Mouse (Mus musculus) Patski (cell line): ENCODE data around the gene Dll1. TPM values are rescaled to one million over a fixed set of nuclear protein-coding genes. Genes with fewer than 3 reads are reported as not detected.

Source experiments
- ATAC-seq: fragments of 100-300 bp; one replicate; pipeline ENCODE4 v1.8.0; 2021
- CTCF ChIA-PET: fragments of 350-600 bp; sonication (Branson Sonifier 250); formaldehyde crosslinking; loops from one replicate; lab custom pipeline; 2022; ENCODE audit warnings: inconsistent platforms; lab: Charles Lee
- POLR2A ChIA-PET: fragments of 350-600 bp; sonication (Branson Sonifier 250); formaldehyde crosslinking; loops from one replicate; lab custom pipeline; 2022; ENCODE audit warnings: antibody characterized with exemption, inconsistent platforms; lab: Charles Lee
- DNase-seq: peaks from one replicate; pipeline ENCODE4 v3.0.0-alpha.2; 2011; ENCODE audit warnings: low read depth, low spot score
- H3K27me3 ChIP-seq: fragments of 371-371 bp; one replicate; pipeline ENCODE4 v1.5.1; 2021
- CTCF ChIP-seq: fragments of 100-300 bp; IDR thresholded peaks from one replicate; pipeline ENCODE4 v1.5.1; 2021
- in situ Hi-C: fragments of 300-500 bp; cut with MboI; formaldehyde crosslinking; loops from 3 replicates; pipeline ENCODE4 v1.11.1; 2018; ENCODE audit warnings: low pct_unique_long_range_greater_than_20kb, mixed read lengths
- polyA plus RNA-seq: library from polyadenylated mRNA; unstranded; gene quantifications from one replicate; pipeline ENCODE4 v1.2.3, GENCODE M21; 2021

Gene Dll1
- polyA plus RNA-seq, 1 experiment from 2014 or later: 19.7 TPM

DNA sequence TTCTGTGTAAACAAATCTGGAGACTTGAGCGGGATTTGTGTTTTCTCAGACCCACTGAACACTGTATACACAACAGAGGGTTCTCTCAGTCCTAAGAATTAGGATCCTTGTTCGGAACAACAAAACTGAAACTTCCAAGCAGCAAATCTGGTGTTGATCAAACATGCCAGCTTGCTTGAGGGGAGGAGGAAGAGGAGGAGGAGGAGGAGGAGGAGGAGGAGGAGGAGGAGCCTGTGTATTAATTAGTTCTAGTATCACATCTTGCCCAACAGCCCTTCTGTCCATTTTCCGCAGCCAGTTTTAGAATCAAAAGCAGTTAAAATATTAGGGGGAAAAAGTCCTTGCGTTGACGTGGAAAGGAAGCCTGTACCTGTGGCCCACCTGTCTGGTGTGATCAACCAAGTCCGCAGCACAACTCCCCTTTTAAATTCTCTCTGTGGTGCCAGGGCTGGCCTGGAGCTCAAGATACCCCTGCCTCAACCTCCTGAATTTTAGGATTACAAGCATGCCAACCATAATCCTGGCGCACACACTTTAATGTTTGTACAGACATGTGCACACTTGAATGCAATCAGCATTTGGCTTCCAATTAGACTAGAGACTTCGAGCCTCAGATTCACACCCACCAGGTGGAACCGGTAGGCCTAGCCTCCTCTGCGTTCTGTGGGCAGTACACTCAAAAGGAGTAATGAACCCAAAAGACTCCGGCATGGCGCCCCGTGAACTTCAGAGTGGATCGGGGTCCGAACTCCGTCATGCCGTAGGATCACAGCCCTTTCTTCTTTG, 3.3 kb upstream of the Dll1 start:
- CTCF ChIA-PET: no interaction called here
- TF ChIP-seq CTCF: no peak
- POLR2A ChIA-PET: no interaction called here
- in situ Hi-C loops: loop anchor here (5.0 to 25.0 kb wide), 2 partner anchors 87 to 318 kb away; no protein-coding TSS in a partner anchor
- H3K27me3 ChIP-seq: peaks cover 6% of the 10 kb centered on the region
- no peak for DNase-seq
- no peak for ATAC-seq

DNA sequence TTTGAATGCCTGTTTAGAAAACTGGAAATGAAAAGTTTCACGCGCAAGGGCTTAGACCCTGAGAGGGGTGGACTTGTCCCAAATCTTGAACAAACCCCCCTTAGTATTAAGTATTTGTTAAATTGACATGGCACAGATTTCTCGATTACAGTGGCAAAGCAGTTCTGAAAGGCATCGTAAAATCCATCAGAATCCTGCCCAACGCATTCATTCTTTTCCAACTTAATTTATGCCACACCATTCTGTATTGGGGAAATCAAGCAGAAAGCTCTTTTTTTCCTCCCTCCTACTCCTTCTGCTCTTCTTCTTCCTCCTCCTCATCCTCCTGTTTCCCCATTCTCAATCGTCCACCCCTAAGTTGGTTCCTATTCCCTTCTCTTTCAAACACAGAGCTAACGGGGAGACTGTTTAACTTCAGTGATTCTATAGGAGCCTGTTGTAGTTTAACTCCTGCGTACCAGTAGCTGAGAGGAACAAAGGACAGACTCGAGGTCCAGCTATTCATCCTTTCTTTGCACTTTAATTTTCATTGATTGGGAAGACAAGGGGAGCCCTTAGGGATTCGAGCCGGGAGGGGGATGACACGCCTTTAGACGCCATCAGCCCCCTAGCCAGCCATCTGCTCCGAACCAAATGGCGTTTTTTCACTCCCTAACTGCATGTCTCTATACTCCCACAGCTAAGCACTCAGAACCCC, 1.9 kb upstream of the Dll1 start:
- in situ Hi-C loops: loop anchor here (25.0 kb wide), 1 partner anchor 316 kb away; no protein-coding TSS in a partner anchor

GRCm38 (mm10) chr17:15377901-15378300, 1.2 kb upstream of the Dll1 start:
- ATAC-seq: peak; percentile 38
- DNase-seq: no peak
- H3K27me3 ChIP-seq: no peaks in the 10 kb centered on the region

More for the DNA sequence above, 1.9 kb upstream of the Dll1 start:
- ChIA-PET CTCF (interaction anchor here (0.7 to 3.0 kb wide), 10 partner anchors 10 to 317 kb away, joined by 3 to 40 read pairs (median 4); no protein-coding TSS in a partner anchor), POLR2A (no interaction called here)
- ATAC-seq: no peak
- no peak for TF ChIP-seq CTCF
- H3K27me3 ChIP-seq: peaks cover 1% of the 10 kb centered on the region
- DNase-seq: no peak

GRCm38 (mm10) chr17:15375701-15376493, 775 bp downstream of the Dll1 start:
- peak; percentile 81 for ATAC-seq
- no peak for TF ChIP-seq CTCF
- CTCF ChIA-PET: interaction anchor here (0.5 to 3.0 kb wide), 7 partner anchors 13 to 309 kb away, joined by 3 to 40 read pairs (median 4); no protein-coding TSS in a partner anchor
- in situ Hi-C loops: loop anchor here (25.0 kb wide), 1 partner anchor 314 kb away; no protein-coding TSS in a partner anchor
- peak; percentile 38 for DNase-seq
- POLR2A ChIA-PET: interaction anchor here (1.4 kb wide), 1 partner anchor 90 kb away, joined by 4 read pairs; no protein-coding TSS in a partner anchor
- no peaks in the 10 kb centered on the region for H3K27me3 ChIP-seq

More at GRCm38 (mm10) chr17:15377901-15378300, 1.2 kb upstream of the Dll1 start:
- in situ Hi-C loops: loop anchor here (25.0 kb wide), 1 partner anchor 316 kb away; no protein-coding TSS in a partner anchor
- TF ChIP-seq CTCF: no peak
- CTCF ChIA-PET: interaction anchor here (0.7 to 3.0 kb wide), 15 partner anchors 11 to 316 kb away, joined by 3 to 40 read pairs (median 3); no protein-coding TSS in a partner anchor
- POLR2A ChIA-PET: interaction anchor here (1.1 kb wide), 1 partner anchor 311 kb away, joined by 5 read pairs; no protein-coding TSS in a partner anchor

GRCm38 (mm10) chr17:15375224-15375623, 1.4 kb downstream of the Dll1 start:
- TF ChIP-seq CTCF: no peak
- POLR2A ChIA-PET: interaction anchor here (1.1 to 1.4 kb wide), 3 partner anchors 11 to 89 kb away, joined by 3 to 4 read pairs (median 3); no protein-coding TSS in a partner anchor
- in situ Hi-C loops: loop anchor here (25.0 kb wide), 1 partner anchor 313 kb away; no protein-coding TSS in a partner anchor
- ATAC-seq: peak; percentile 7
- CTCF ChIA-PET: interaction anchor here (0.5 to 1.7 kb wide), 4 partner anchors 12 to 76 kb away, joined by 3 to 4 read pairs (median 3); no protein-coding TSS in a partner anchor
- DNase-seq: no peak
- H3K27me3 ChIP-seq: no peaks in the 10 kb centered on the region

DNA sequence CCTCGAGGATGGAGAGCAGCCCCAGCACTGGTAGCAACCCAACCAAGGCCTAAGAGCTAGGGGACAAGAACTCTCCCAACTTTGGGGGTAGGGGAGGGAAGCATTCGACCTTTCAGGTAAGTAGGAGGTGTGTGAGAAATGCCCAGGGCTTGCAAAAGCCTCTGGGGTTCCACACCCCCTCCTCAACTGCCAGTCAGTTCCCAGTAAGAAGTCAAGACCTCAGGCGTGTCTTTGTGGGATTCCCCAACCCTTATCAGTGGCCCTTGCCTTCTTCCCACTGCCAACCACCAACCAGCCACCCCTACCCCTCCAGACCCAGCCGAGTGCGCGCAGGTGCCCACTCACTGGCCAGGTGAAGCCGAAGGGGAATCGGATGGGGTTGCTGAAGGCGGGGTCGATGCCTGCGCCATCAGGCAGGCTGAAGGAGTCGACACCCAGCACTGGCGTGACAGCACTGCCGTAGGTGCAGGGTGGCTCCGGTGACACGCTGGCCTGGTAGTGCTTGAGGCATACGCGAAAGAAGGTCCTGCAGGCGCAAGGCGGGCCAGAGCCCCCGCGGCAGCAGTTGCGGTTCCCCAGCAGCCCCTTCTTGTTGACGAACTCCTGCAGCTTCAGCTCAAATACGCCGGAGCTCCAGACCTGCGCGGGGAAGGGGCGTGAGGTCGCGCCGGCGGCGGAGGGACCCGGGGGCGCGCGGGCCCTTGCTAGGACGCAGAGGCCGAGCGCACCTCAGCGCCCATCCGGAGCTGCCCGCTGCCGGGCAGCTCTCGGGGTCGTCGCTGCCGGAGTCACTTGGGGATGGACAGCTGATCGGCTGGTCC, 2.1 kb downstream of the Dll1 start:
- H3K27me3 ChIP-seq: no peaks in the 10 kb centered on the region
- ATAC-seq: no peak
- no peak for DNase-seq
- no peak for TF ChIP-seq CTCF
- in situ Hi-C loops: loop anchor here (25.0 kb wide), 1 partner anchor 312 kb away; no protein-coding TSS in a partner anchor
- ChIA-PET POLR2A (interaction anchor here (1.1 to 1.4 kb wide), 4 partner anchors 10 to 309 kb away, joined by 3 to 4 read pairs (median 3); no protein-coding TSS in a partner anchor), CTCF (interaction anchor here (0.9 kb wide), 1 partner anchor 12 kb away, joined by 3 read pairs; no protein-coding TSS in a partner anchor)

GRCm38 (mm10) chr17:15372931-15373652, 3.6 kb downstream of the Dll1 start:
- no peak for DNase-seq
- TF ChIP-seq CTCF: no peak

More at GRCm38 (mm10) chr17:15372931-15373652, 3.6 kb downstream of the Dll1 start:
- ATAC-seq: no peak
- POLR2A ChIA-PET: interaction anchor here (1.0 to 1.4 kb wide), 2 partner anchors 9 to 308 kb away, joined by 3 read pairs; no protein-coding TSS in a partner anchor
- no peaks in the 10 kb centered on the region for H3K27me3 ChIP-seq
- in situ Hi-C loops: no loop called here
- CTCF ChIA-PET: no interaction called here
